9 mouse cellular contexts compared by ENCODE assay signal in the genomic region with DNA sequence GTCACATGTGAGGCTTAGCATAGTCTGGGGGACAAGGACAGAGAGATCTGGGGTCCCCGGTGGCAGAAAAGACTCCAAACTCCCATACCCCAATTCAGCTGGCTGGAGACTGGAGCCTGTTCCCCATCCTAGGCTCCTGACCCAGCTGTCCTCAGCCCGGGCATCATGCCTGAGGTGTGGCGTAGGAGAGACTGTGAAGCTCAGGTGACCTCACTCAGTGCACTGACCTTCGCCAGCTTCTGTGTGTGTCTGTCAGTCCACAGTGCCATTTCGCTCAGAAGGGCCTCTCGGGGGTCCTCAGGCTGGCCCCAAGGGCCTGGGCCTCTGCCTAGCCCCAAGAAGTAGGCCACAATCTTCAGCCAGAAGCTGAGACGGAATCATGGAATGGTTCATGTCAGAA. TPM values are rescaled to one million over a fixed set of nuclear protein-coding genes. Genes with fewer than 3 reads are reported as not detected.
A peak's percentile ranks its signal among the peaks of the same experiment; 100 is the strongest.
DNase-seq lines count a peak whose midpoint lies in the region; ATAC-seq lines count a peak whose summit lies in the region.
"Had no signal": no experiment of that assay in that cellular context is flagged by ENCODE, and none has a peak within 500 bp of the region (broad histone marks: within the 10 kb centered on the region; RNA-seq: fewer than 3 reads in every experiment).

No protein-coding gene starts in this region.

- no peak overlapping the region for H3K4me3 ChIP-seq in forebrain, embryonic 11.5 days (ENCODE audit: low read depth, low read length)
- no peak overlapping the region for H3K4me3 ChIP-seq in heart, embryonic 11.5 days (ENCODE audit: low read depth, low read length)
- H3K4me3 ChIP-seq in midbrain, embryonic 11.5 days (ENCODE audit: low read depth, low read length) = no peak overlapping the region
- H3K4me3 ChIP-seq: liver, embryonic 12.5 days had no signal

- DNase-seq in cerebellum, postnatal 14 days = peak; percentile 39 to 42
- DNase-seq in forebrain, embryonic 11.5 days (ENCODE audit: low spot score) = no peak
- DNase-seq in midbrain, embryonic 11.5 days (ENCODE audit: low spot score, missing footprints) = no peak
- no peak for DNase-seq in lung, adult 18-20 months
- no peak for DNase-seq in thymus, postnatal 4 days
- no peak for DNase-seq in retina, embryonic 14.5 days (ENCODE audit: low spot score)
- no peak for DNase-seq in adrenal gland, adult 8-10 months

- H3K4me1 ChIP-seq in forebrain, embryonic 11.5 days (replicated peaks; ENCODE audit: control insufficient read depth, insufficient read depth, low read length) = peaks cover 28% of the 10 kb centered on the region
- peaks cover 48% of the 10 kb centered on the region for H3K4me1 ChIP-seq in heart, embryonic 11.5 days (ENCODE audit: control insufficient read depth, insufficient read depth, low read length)
- peaks cover 51% of the 10 kb centered on the region for H3K4me1 ChIP-seq in midbrain, embryonic 11.5 days (ENCODE audit: control insufficient read depth, insufficient read depth, low read length)

- 92% methylated on average over 7 of the region's 7 CpGs for WGBS in forebrain, embryonic 11.5 days
- 81% methylated on average over 7 of the region's 7 CpGs for WGBS in heart, embryonic 11.5 days (ENCODE audit: insufficient replicate concordance)
- WGBS in midbrain, embryonic 11.5 days = 91% methylated on average over 7 of the region's 7 CpGs

- no peaks in the 10 kb centered on the region for H3K9me3 ChIP-seq in forebrain, embryonic 11.5 days (ENCODE audit: control insufficient read depth, low read length)
- H3K9me3 ChIP-seq in heart, embryonic 11.5 days (replicated peaks; ENCODE audit: control insufficient read depth, low read length) = no peaks in the 10 kb centered on the region
- H3K9me3 ChIP-seq in midbrain, embryonic 11.5 days (ENCODE audit: control insufficient read depth, low read length) = no peaks in the 10 kb centered on the region
- H3K9me3 ChIP-seq: liver, embryonic 12.5 days had no signal

- H3K9ac ChIP-seq in forebrain, embryonic 11.5 days (ENCODE audit: low read length) = no peak overlapping the region; the same call in 1 of the 2 replicates
- peak overlapping the region; percentile 66; the same call in 1 of the 2 replicates for H3K9ac ChIP-seq in heart, embryonic 11.5 days (ENCODE audit: low read depth, low read length)
- H3K9ac ChIP-seq in midbrain, embryonic 11.5 days (ENCODE audit: low read length) = no peak overlapping the region
- H3K9ac ChIP-seq: liver, embryonic 12.5 days had no signal

- ATAC-seq in forebrain, embryonic 11.5 days (replicated peaks; ENCODE audit: low FRiP score) = no peak
- no peak for ATAC-seq in heart, embryonic 11.5 days (replicated peaks; ENCODE audit: insufficient number of reproducible peaks, low FRiP score, low TSS enrichment)
- ATAC-seq in midbrain, embryonic 11.5 days (ENCODE audit: low FRiP score) = no peak
- ATAC-seq: liver, embryonic 12.5 days had no signal

- H3K27me3 ChIP-seq in forebrain, embryonic 11.5 days (ENCODE audit: control insufficient read depth, insufficient read depth, low read length) = no peaks in the 10 kb centered on the region
- H3K27me3 ChIP-seq in heart, embryonic 11.5 days (ENCODE audit: control insufficient read depth, insufficient read depth, low read length) = peaks cover 7% of the 10 kb centered on the region
- no peaks in the 10 kb centered on the region for H3K27me3 ChIP-seq in midbrain, embryonic 11.5 days (ENCODE audit: control insufficient read depth, insufficient read depth, low read length)

- peak overlapping the region; percentile 13; the same call in 1 of the 2 replicates for H3K27ac ChIP-seq in forebrain, embryonic 11.5 days (ENCODE audit: low read depth, low read length)
- peak overlapping the region; percentile 97 for H3K27ac ChIP-seq in heart, embryonic 11.5 days (ENCODE audit: low read depth, low read length)
- H3K27ac ChIP-seq in midbrain, embryonic 11.5 days (ENCODE audit: low read depth, low read length) = no peak overlapping the region; the same call in 1 of the 2 replicates
- H3K27ac ChIP-seq: liver, embryonic 12.5 days had no signal

- H3K36me3 ChIP-seq in forebrain, embryonic 11.5 days (ENCODE audit: control insufficient read depth, insufficient read depth, low read length) = no peaks in the 10 kb centered on the region; the same call in 1 of the 2 replicates
- peaks cover 7% of the 10 kb centered on the region; the same call in 1 of the 2 replicates for H3K36me3 ChIP-seq in heart, embryonic 11.5 days (ENCODE audit: control insufficient read depth, insufficient read depth, low read length)
- peaks cover 8% of the 10 kb centered on the region; the same call in 1 of the 2 replicates for H3K36me3 ChIP-seq in midbrain, embryonic 11.5 days (ENCODE audit: control insufficient read depth, insufficient read depth, low read length)
- H3K36me3 ChIP-seq: liver, embryonic 12.5 days had no signal

- no peak overlapping the region for H3K4me2 ChIP-seq in forebrain, embryonic 11.5 days (ENCODE audit: low read depth, low read length, severe bottlenecking)
- peak overlapping the region; percentile 51; the same call in 1 of the 2 replicates for H3K4me2 ChIP-seq in heart, embryonic 11.5 days
- H3K4me2 ChIP-seq in midbrain, embryonic 11.5 days = peak overlapping the region; percentile 26
- H3K4me2 ChIP-seq: liver, embryonic 12.5 days had no signal

RNA-seq across cellular contexts. Expression of gene Dnajb5, which starts 2.9 kb away (rescaled TPM):
- polyA plus RNA-seq in forebrain, embryonic 11.5 days (2014; fragmentation: Nextera tagmentation; extraction: Ambion mirVana) = 16.4 and 24.7 TPM in 2 replicates
- 11.8 and 12.9 TPM in 2 replicates for polyA plus RNA-seq in heart, embryonic 11.5 days (2014; fragmentation: Nextera tagmentation; extraction: Ambion mirVana)
- polyA plus RNA-seq in midbrain, embryonic 11.5 days (2014; fragmentation: Nextera tagmentation; extraction: Ambion mirVana) = 17.6 and 22.3 TPM in 2 replicates
- total RNA-seq in adrenal gland, adult 8-10 months (2022) = 10 to 100 TPM; 12.9 to 20.5 (median 18.2) TPM

RNA-seq across cellular contexts. Expression of gene 1700022I11Rik, which starts 16.8 kb away (rescaled TPM):
- 0.56 and 0.96 TPM in 2 replicates for polyA plus RNA-seq in forebrain, embryonic 11.5 days (2014; fragmentation: Nextera tagmentation; extraction: Ambion mirVana)
- polyA plus RNA-seq in heart, embryonic 11.5 days (2014; fragmentation: Nextera tagmentation; extraction: Ambion mirVana) = 0.36 and 0.69 TPM in 2 replicates
- 0.52 and 0.60 TPM in 2 replicates for polyA plus RNA-seq in midbrain, embryonic 11.5 days (2014; fragmentation: Nextera tagmentation; extraction: Ambion mirVana)
- total RNA-seq in adrenal gland, adult 8-10 months (2022) = not detected

RNA-seq across cellular contexts. Expression of gene Phf24, which starts 36.1 kb away (rescaled TPM):
- polyA plus RNA-seq in forebrain, embryonic 11.5 days (2014; fragmentation: Nextera tagmentation; extraction: Ambion mirVana) = 1.3 and 2.1 TPM in 2 replicates
- polyA plus RNA-seq in heart, embryonic 11.5 days (2014; fragmentation: Nextera tagmentation; extraction: Ambion mirVana) = 1.9 and 2.4 TPM in 2 replicates
- polyA plus RNA-seq in midbrain, embryonic 11.5 days (2014; fragmentation: Nextera tagmentation; extraction: Ambion mirVana) = 2.2 and 2.9 TPM in 2 replicates
- total RNA-seq in adrenal gland, adult 8-10 months (2022) = 1 to 10 TPM; 3.1 to 4.5 (median 3.8) TPM

RNA-seq across cellular contexts. Expression of gene Vcp, which starts 47.7 kb away (rescaled TPM):
- polyA plus RNA-seq in forebrain, embryonic 11.5 days (2014; fragmentation: Nextera tagmentation; extraction: Ambion mirVana) = 653 and 672 TPM in 2 replicates
- polyA plus RNA-seq in heart, embryonic 11.5 days (2014; fragmentation: Nextera tagmentation; extraction: Ambion mirVana) = 472 and 544 TPM in 2 replicates
- polyA plus RNA-seq in midbrain, embryonic 11.5 days (2014; fragmentation: Nextera tagmentation; extraction: Ambion mirVana) = 635 and 667 TPM in 2 replicates
- total RNA-seq in adrenal gland, adult 8-10 months (2022) = 100 to 1,000 TPM; 290 to 420 (median 339) TPM

RNA-seq across cellular contexts. Expression of gene Fancg, which starts 57.7 kb away (rescaled TPM):
- 24.6 and 24.7 TPM in 2 replicates for polyA plus RNA-seq in forebrain, embryonic 11.5 days (2014; fragmentation: Nextera tagmentation; extraction: Ambion mirVana)
- polyA plus RNA-seq in heart, embryonic 11.5 days (2014; fragmentation: Nextera tagmentation; extraction: Ambion mirVana) = 11.0 and 11.5 TPM in 2 replicates
- polyA plus RNA-seq in midbrain, embryonic 11.5 days (2014; fragmentation: Nextera tagmentation; extraction: Ambion mirVana) = 21.4 and 22.0 TPM in 2 replicates
- total RNA-seq in adrenal gland, adult 8-10 months (2022) = 10 to 100 TPM in 2 of 4 experiments, 1 to 10 TPM in 2; 8.0 to 17.8 (median 12.5) TPM

Comparison
In these comparisons a context has a peak if more than half of its experiments do, and no peak if none do; other contexts are left out.
1. DNase-seq: peak in cerebellum, postnatal 14 days (2 of 2); none in forebrain, embryonic 11.5 days (single experiment), midbrain, embryonic 11.5 days (single experiment), lung, adult 18-20 months (0 of 2), thymus, postnatal 4 days (single experiment), retina, embryonic 14.5 days (single experiment) and adrenal gland, adult 8-10 months (single experiment).